Mouse (Mus musculus) embryo, embryonic 11.5 days (tissue): ENCODE data around the gene Tor1aip1.

Experiments used
- DNase-seq: peaks from one replicate; pipeline ENCODE4 v3.0.0-alpha.2; 2012; ENCODE audit warnings: low read depth, low spot score

Tor1aip1 gene

GRCm38 (mm10) chr1:156033921-156034320, 2.4 kb downstream of the Tor1aip1 start:
- DNase-seq = no peak

GRCm38 (mm10) chr1:156028340-156028975, 7.8 kb downstream of the Tor1aip1 start:
- DNase-seq = no peak

- DNase-seq = no peak
These were observed 8.4 kb downstream of the Tor1aip1 start for GRCm38 (mm10) chr1:156027849-156028248.

- DNase-seq = no peak
These were observed 11.3 kb downstream of the Tor1aip1 start for GRCm38 (mm10) chr1:156024831-156025503.

GRCm38 (mm10) chr1:156020402-156020801, 15.9 kb downstream of the Tor1aip1 start:
- no peak for DNase-seq

GRCm38 (mm10) chr1:156019800-156020199, 16.5 kb downstream of the Tor1aip1 start:
- no peak for DNase-seq

GRCm38 (mm10) chr1:156009003-156009402, 27.3 kb downstream of the Tor1aip1 start:
- no peak for DNase-seq

GRCm38 (mm10) chr1:156005906-156006305, 30.4 kb downstream of the Tor1aip1 start:
- DNase-seq = no peak

- no peak for DNase-seq
These were observed 32.9 kb downstream of the Tor1aip1 start for GRCm38 (mm10) chr1:156003201-156003935.

GRCm38 (mm10) chr1:156002366-156002765, 33.9 kb downstream of the Tor1aip1 start:
- DNase-seq = no peak

GRCm38 (mm10) chr1:155995612-155996011, 40.7 kb downstream of the Tor1aip1 start:
- no peak for DNase-seq

- no peak for DNase-seq
These were observed 41.8 kb downstream of the Tor1aip1 start for GRCm38 (mm10) chr1:155994524-155994923.

GRCm38 (mm10) chr1:155990391-155990790, 45.9 kb downstream of the Tor1aip1 start:
- DNase-seq = no peak

GRCm38 (mm10) chr1:155989387-155989786, 46.9 kb downstream of the Tor1aip1 start:
- no peak for DNase-seq

GRCm38 (mm10) chr1:155987625-155988024, 48.7 kb downstream of the Tor1aip1 start:
- no peak for DNase-seq

- no peak for DNase-seq
These were observed 61.3 kb downstream of the Tor1aip1 start for GRCm38 (mm10) chr1:155974931-155975330.

GRCm38 (mm10) chr1:155973719-155974379, 62.4 kb downstream of the Tor1aip1 start:
- DNase-seq = no peak

GRCm38 (mm10) chr1:155973068-155973718, 63.1 kb downstream of the Tor1aip1 start, which contains the start of gene Cep350:
Gene Cep350, minus strand, starts transcription at chr1:155973255.
- DNase-seq = peak; percentile 94

GRCm38 (mm10) chr1:155972146-155973067, 63.9 kb downstream of the Tor1aip1 start:
- DNase-seq = no peak
